Mouse (Mus musculus) E14TG2a.4 (cell line): ENCODE data around the gene Mdfic.

ENCODE experiments used
- H3K27me3 ChIP-seq: 2 replicates; pipeline ENCODE4 v1.6.1; 2014; ENCODE audit warnings: low read length, control low read depth; ENCODE audit not compliant: insufficient read depth
- H3K36me3 ChIP-seq: 2 replicates; pipeline ENCODE4 v1.6.1; 2014; ENCODE audit warnings: low read length, control low read depth; ENCODE audit not compliant: insufficient read depth
- H3K4me1 ChIP-seq: replicated peaks from 2 replicates; pipeline ENCODE4 v1.6.1; 2014; ENCODE audit warnings: low read depth, low read length, control low read depth
- H3K4me3 ChIP-seq: replicated peaks from 2 replicates; pipeline ENCODE4 v1.5.1; 2014; ENCODE audit warnings: mild to moderate bottlenecking, low read length
- H3K9me3 ChIP-seq: 2 replicates; pipeline ENCODE4 v1.6.1; 2014; ENCODE audit warnings: low read length, control low read depth
- CTCF ChIP-seq: conservative IDR thresholded peaks from 2 replicates; pipeline ENCODE4 v1.5.1; 2014; ENCODE audit warnings: low read length
- NANOG ChIP-seq: IDR thresholded peaks from 2 replicates; pipeline ENCODE4 v1.6.1; 2014; ENCODE audit warnings: borderline replicate concordance, low read length, mixed read lengths
- POU5F1 ChIP-seq: IDR thresholded peaks from 2 replicates; pipeline ENCODE4 v1.6.1; 2014; ENCODE audit warnings: low read length, borderline replicate concordance

Mdfic gene

DNA sequence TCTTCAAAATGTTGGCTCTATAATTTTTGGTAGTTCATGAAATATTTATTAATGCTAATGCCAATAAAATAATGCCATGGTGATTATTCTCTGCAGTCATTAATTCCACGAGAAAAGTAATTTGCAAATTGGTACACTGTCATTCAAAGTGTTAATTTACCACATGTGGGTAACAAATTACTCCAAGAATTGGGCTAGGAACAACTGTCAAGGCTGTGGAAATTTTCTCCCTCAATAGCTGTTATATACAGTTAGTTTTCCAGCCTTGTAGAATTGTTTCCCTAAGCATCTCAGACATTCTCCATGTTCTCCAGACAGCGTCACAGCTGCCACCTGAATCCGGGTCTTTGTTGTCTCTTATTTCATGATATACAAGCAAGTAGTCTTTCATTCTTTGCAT, 117.2 kb downstream of the Mdfic start:
- Histone ChIP-seq H3K4me1 (no peaks in the 10 kb centered on the region), H3K36me3 (no peaks in the 10 kb centered on the region), H3K27me3 (no peaks in the 10 kb centered on the region), H3K9me3 (no peaks in the 10 kb centered on the region), H3K4me3 (no peak overlapping the region)
- no peak for TF ChIP-seq CTCF
- TF ChIP-seq POU5F1 = no peak
- no peak for TF ChIP-seq NANOG

DNA sequence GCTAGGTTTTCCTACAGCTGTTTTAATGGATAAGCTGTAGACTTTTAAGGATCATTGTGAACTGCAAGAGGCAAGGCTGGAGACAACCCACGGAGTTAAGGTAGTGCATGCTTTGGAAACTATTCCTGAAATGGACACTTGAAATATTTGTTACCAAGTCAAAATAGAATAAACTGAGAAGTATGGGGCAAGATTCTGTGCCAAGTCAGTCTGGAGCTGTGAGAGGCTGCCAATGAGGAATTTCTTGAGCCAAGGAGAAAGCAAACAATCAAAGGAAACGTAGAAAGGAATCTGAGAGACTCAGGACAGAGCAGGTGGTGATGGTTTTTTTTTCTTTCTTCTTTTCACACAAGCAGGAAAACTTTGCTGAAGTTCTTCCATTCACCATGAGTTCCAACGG, 119.4 kb downstream of the Mdfic start:
- Histone ChIP-seq H3K36me3 (no peaks in the 10 kb centered on the region), H3K4me1 (no peaks in the 10 kb centered on the region), H3K9me3 (no peaks in the 10 kb centered on the region), H3K4me3 (no peak overlapping the region), H3K27me3 (no peaks in the 10 kb centered on the region)
- no peak for TF ChIP-seq CTCF
- TF ChIP-seq POU5F1 = no peak
- no peak for TF ChIP-seq NANOG

DNA sequence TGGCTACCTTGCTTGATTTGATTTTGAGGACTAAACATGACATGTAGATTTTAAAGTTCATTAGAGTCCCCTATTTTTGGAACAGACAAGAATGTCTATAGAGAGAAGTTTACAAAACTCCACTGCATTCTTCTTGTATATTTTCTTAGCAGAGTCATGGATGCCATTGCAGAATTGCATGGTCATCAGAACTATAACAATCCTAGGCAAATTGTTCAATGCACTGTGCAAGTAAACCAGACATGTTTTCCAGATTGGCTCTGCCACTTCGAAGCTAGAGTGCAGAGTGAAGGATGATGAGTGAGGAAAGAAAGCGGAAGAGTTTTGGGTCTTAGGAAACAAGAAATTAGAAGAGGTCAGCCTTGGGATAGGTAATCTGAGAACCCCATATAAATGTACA, 120.0 kb downstream of the Mdfic start:
- TF ChIP-seq POU5F1 (no peak), CTCF (no peak), NANOG (no peak)

DNA sequence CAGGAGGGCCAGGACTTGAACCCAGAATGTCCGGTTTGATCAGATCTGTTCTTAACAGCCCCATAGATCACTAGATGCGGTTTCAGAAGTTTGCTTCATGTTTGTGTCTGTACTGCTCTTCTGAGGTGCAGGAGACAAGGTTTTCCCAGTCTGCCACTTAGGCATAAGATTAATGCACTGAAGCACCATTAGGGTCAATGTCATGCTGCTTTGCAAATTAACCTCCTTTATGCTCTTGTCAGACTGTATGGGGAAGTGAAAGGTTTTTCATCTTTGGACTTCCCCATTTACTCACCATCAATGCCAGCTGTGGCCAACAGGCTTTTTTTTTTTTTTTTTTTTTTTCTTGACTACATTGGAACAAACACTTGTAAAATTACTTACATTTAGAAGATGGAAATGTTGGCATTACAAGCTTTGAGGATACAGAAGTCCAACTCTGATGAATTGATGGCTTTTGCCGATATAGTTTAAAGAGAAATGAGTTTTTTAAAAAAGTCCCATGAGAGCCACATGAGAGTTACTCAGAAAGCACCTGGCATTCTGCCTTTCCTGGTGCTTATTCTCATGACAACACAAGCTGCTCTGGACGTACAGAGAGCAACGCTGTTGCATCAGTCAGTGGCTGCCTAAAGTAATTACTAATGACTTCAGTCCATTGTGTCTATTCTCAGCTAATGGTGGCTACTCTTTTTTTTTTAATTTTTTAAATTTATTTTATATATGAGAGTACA, 121.2 kb downstream of the Mdfic start:
- H3K4me3 ChIP-seq = no peak overlapping the region
- TF ChIP-seq POU5F1 = no peak
- no peak for TF ChIP-seq NANOG
- no peak for TF ChIP-seq CTCF
- no peaks in the 10 kb centered on the region for H3K27me3 ChIP-seq
- no peaks in the 10 kb centered on the region for H3K4me1 ChIP-seq
- H3K9me3 ChIP-seq = no peaks in the 10 kb centered on the region
- H3K36me3 ChIP-seq = no peaks in the 10 kb centered on the region

More for the DNA sequence above, 120.0 kb downstream of the Mdfic start:
- no peaks in the 10 kb centered on the region for H3K9me3 ChIP-seq
- no peaks in the 10 kb centered on the region for H3K4me1 ChIP-seq
- H3K4me3 ChIP-seq = no peak overlapping the region
- no peaks in the 10 kb centered on the region for H3K27me3 ChIP-seq
- H3K36me3 ChIP-seq = no peaks in the 10 kb centered on the region

DNA sequence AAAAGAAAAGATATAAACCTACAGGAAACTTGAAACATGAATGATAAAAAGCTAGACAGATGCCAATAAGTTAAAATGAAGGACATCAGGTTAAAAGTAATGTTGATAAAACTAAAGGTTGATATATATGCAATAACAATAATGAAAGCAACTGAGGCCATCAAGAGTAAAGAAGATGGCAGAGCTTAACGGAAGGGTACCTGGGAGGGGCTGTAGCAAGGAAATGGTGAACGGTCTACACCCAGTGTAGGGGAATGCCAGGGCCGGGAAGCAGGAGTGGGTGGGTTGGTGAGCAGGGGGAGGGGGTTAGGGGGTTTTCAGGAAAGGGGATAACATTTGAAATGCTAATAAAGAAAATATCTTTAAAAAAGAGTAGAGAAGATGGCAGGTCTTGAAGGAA, 122.8 kb downstream of the Mdfic start:
- Histone ChIP-seq H3K9me3 (no peaks in the 10 kb centered on the region), H3K36me3 (no peaks in the 10 kb centered on the region), H3K27me3 (no peaks in the 10 kb centered on the region), H3K4me3 (no peak overlapping the region), H3K4me1 (no peaks in the 10 kb centered on the region)
- TF ChIP-seq POU5F1 (no peak), CTCF (no peak), NANOG (no peak)

DNA sequence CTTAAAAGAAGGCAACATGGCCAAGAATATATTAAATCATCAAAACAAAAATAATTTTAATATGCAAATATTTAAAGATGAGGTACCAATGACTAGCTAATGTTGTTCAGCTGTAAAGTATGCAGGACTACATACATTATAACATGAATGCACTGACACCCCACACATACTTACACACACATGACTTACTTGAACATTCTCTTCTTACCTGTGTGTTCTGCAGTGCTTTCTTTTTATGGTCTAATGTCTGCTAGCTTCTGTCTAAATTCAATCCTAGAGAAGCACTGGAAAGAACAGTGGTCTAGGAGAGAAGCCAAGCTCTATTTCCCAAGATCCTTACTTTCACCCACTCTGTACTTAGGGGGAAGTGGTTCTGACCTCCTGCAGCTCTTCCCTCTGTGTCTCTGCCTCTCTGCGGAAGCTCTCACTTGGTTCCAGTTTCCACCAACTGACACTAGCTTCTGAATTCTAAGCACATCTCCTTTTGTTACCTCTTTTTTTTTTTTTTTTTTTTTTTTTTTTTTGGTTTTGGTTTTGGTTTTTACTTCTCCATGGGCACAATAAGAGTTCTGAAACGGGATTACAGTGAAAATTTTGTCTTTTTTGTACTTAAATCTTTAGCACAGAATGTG, 125.4 kb downstream of the Mdfic start:
- Histone ChIP-seq H3K27me3 (no peaks in the 10 kb centered on the region), H3K4me1 (no peaks in the 10 kb centered on the region), H3K36me3 (no peaks in the 10 kb centered on the region), H3K4me3 (no peak overlapping the region), H3K9me3 (no peaks in the 10 kb centered on the region)
- TF ChIP-seq NANOG (no peak), CTCF (no peak), POU5F1 (no peak)
